Mouse (Mus musculus): Measurements from ENCODE around the gene Rnft1. TPM values are rescaled to one million over a fixed set of nuclear protein-coding genes. Genes with fewer than 3 reads are reported as not detected.

Rnft1 gene
- polyA plus RNA-seq, 1 experiment from 2014 or later, result 43.2 TPM

- peak overlapping the region; percentile 66 for H3K4me3 ChIP-seq (ENCODE audit: low read depth, low read length)
- no peak for TF ChIP-seq CTCF (IDR thresholded peaks at IDR 0.05; ENCODE audit: low read depth)
- no peaks in the 10 kb centered on the region; the same call in 1 of the 2 replicates for H3K4me1 ChIP-seq (ENCODE audit: insufficient read depth)
- H3K4me2 ChIP-seq, result peak overlapping the region; percentile 81
- WGBS, result under 1% methylated on average over 25 of the region's 25 CpGs
- peak overlapping the region; percentile 86 for H3K27ac ChIP-seq (ENCODE audit: low read depth)
- H3K9ac ChIP-seq, result peak overlapping the region; percentile 85
- H3K36me3 ChIP-seq (ENCODE audit: insufficient read depth), result peaks cover 10% of the 10 kb centered on the region
- peak; percentile 72 for DNase-seq
- H3K27me3 ChIP-seq (ENCODE audit: insufficient read depth, low read length), result no peaks in the 10 kb centered on the region
- H3K9me3 ChIP-seq (ENCODE audit: low read depth, low read length), result no peaks in the 10 kb centered on the region
- peak; percentile 35 for ATAC-seq (ENCODE audit: insufficient read depth)
Observed at GRCm38 (mm10) chr11:86484910-86485510, 553 bp downstream of the Rnft1 start.

- no peak for TF ChIP-seq CTCF (IDR thresholded peaks at IDR 0.05; ENCODE audit: low read depth)
- Histone ChIP-seq H3K27me3 (ENCODE audit: insufficient read depth, low read length) (no peaks in the 10 kb centered on the region), H3K4me1 (ENCODE audit: insufficient read depth) (no peaks in the 10 kb centered on the region), H3K9me3 (ENCODE audit: low read depth, low read length) (no peaks in the 10 kb centered on the region), H3K4me3 (ENCODE audit: low read depth, low read length) (no peak overlapping the region), H3K36me3 (ENCODE audit: insufficient read depth) (peaks cover 38% of the 10 kb centered on the region), H3K9ac (no peak overlapping the region), H3K27ac (ENCODE audit: low read depth) (no peak overlapping the region), H3K4me2 (no peak overlapping the region)
- DNase-seq (no peak), ATAC-seq (ENCODE audit: insufficient read depth) (no peak)
- 100% methylated on average over 1 of the region's 1 CpGs for WGBS
Observed at GRCm38 (mm10) chr11:86490782-86491181, 6.3 kb downstream of the Rnft1 start.

GRCm38 (mm10) chr11:86497356-86497755 lies 12.9 kb downstream of the Rnft1 start:
- Histone ChIP-seq H3K4me1 (ENCODE audit: insufficient read depth) (no peaks in the 10 kb centered on the region), H3K9me3 (ENCODE audit: low read depth, low read length) (no peaks in the 10 kb centered on the region), H3K36me3 (ENCODE audit: insufficient read depth) (peaks cover 51% of the 10 kb centered on the region), H3K4me3 (ENCODE audit: low read depth, low read length) (no peak overlapping the region), H3K4me2 (no peak overlapping the region), H3K27ac (ENCODE audit: low read depth) (no peak overlapping the region), H3K9ac (no peak overlapping the region), H3K27me3 (ENCODE audit: insufficient read depth, low read length) (no peaks in the 10 kb centered on the region)
- 90% methylated on average over 1 of the region's 1 CpGs for WGBS
- DNase-seq (no peak), ATAC-seq (ENCODE audit: insufficient read depth) (no peak)
- no peak for TF ChIP-seq CTCF (IDR thresholded peaks at IDR 0.05; ENCODE audit: low read depth)

DNA sequence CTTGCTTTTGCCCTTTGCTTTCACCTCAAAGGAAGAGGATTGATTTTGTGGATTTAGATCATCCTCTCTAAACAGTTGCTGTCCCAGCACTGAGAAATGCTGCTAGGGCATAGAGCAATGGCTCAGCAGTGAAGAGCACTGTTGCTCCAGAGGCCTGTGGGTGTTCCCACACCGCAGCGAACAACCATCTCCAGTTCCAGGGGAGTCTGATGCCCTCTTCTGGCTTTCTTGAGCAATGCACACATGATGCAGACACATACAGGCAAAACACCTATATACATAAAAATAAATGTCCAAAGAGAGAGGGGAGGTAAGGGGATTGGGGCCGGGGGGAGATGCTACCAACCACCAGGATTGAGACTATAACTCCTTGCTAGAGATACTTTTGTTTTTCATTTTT lies 13.5 kb downstream of the Rnft1 start:
- WGBS, result 69% methylated on average over 3 of the region's 3 CpGs
- no peak for ATAC-seq (ENCODE audit: insufficient read depth)
- Histone ChIP-seq H3K27me3 (ENCODE audit: insufficient read depth, low read length) (no peaks in the 10 kb centered on the region), H3K9ac (no peak overlapping the region), H3K4me1 (ENCODE audit: insufficient read depth) (no peaks in the 10 kb centered on the region), H3K9me3 (ENCODE audit: low read depth, low read length) (no peaks in the 10 kb centered on the region), H3K4me3 (ENCODE audit: low read depth, low read length) (no peak overlapping the region), H3K4me2 (no peak overlapping the region), H3K27ac (ENCODE audit: low read depth) (no peak overlapping the region), H3K36me3 (ENCODE audit: insufficient read depth) (peaks cover 52% of the 10 kb centered on the region)
- TF ChIP-seq CTCF (IDR thresholded peaks at IDR 0.05; ENCODE audit: low read depth), result peak; percentile 24
- peak; percentile 21 for DNase-seq

DNA sequence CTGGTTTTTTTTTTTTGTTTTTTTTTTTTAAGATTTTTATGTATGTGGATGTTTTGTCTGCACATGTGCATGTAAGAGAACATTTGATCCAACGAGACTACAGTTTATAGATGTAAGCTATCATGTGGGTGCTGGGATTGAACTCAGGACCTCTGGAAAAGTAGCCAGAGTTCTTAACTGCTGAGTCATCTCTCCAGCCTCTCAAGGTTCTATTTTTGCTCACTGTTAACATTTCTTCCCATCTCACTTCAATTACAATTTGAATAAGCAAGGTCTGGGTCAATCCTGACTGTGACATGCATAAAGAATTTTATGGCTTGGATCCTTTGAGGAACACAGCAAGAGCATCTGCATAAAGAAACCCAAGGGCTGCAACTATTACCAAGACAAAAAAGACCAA lies 16.3 kb downstream of the Rnft1 start:
- WGBS, result 79% methylated on average over 1 of the region's 1 CpGs
- Histone ChIP-seq H3K4me1 (ENCODE audit: insufficient read depth) (no peaks in the 10 kb centered on the region), H3K9me3 (ENCODE audit: low read depth, low read length) (no peaks in the 10 kb centered on the region), H3K4me3 (ENCODE audit: low read depth, low read length) (no peak overlapping the region), H3K4me2 (no peak overlapping the region), H3K36me3 (ENCODE audit: insufficient read depth) (peaks cover 69% of the 10 kb centered on the region), H3K9ac (no peak overlapping the region), H3K27ac (ENCODE audit: low read depth) (no peak overlapping the region; the same call in 1 of the 2 replicates), H3K27me3 (ENCODE audit: insufficient read depth, low read length) (no peaks in the 10 kb centered on the region)
- ATAC-seq (ENCODE audit: insufficient read depth) (no peak), DNase-seq (no peak)
- TF ChIP-seq CTCF (IDR thresholded peaks at IDR 0.05; ENCODE audit: low read depth), result no peak

DNA sequence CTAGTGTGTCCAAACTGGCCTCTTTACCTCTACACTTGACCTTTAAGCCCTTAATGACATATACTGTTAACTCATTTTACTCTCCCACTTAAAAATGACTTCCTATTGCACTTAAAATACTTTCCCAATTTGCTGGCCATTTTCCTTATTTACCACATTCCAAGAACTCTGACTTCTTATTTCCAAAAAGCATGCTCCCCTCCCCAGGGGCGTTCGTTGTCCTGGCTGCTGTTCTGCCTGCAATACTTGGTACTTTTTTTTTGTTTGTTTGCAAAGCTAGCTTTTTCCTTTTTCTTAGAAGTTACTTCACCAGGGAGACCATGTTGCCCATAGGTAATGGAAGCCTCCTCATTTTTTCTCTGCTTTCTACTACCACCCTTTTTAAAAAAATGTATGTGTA lies 18.7 kb downstream of the Rnft1 start:
- WGBS, result 90% methylated on average over 2 of the region's 2 CpGs
- H3K4me2 ChIP-seq, result no peak overlapping the region
- no peaks in the 10 kb centered on the region for H3K4me1 ChIP-seq (ENCODE audit: insufficient read depth)
- H3K27ac ChIP-seq (ENCODE audit: low read depth), result no peak overlapping the region
- no peak for ATAC-seq (ENCODE audit: insufficient read depth)
- no peak overlapping the region for H3K9ac ChIP-seq
- H3K27me3 ChIP-seq (ENCODE audit: insufficient read depth, low read length), result no peaks in the 10 kb centered on the region
- peaks cover 75% of the 10 kb centered on the region for H3K36me3 ChIP-seq (ENCODE audit: insufficient read depth)
- TF ChIP-seq CTCF (IDR thresholded peaks at IDR 0.05; ENCODE audit: low read depth), result no peak
- H3K9me3 ChIP-seq (ENCODE audit: low read depth, low read length), result no peaks in the 10 kb centered on the region
- H3K4me3 ChIP-seq (ENCODE audit: low read depth, low read length), result no peak overlapping the region
- DNase-seq, result no peak

- Histone ChIP-seq H3K4me3 (ENCODE audit: low read depth, low read length) (no peak overlapping the region), H3K9me3 (ENCODE audit: low read depth, low read length) (no peaks in the 10 kb centered on the region), H3K27ac (ENCODE audit: low read depth) (no peak overlapping the region), H3K36me3 (ENCODE audit: insufficient read depth) (peaks cover 93% of the 10 kb centered on the region), H3K9ac (no peak overlapping the region), H3K4me1 (ENCODE audit: insufficient read depth) (no peaks in the 10 kb centered on the region), H3K4me2 (no peak overlapping the region), H3K27me3 (ENCODE audit: insufficient read depth, low read length) (no peaks in the 10 kb centered on the region)
- 38% methylated on average over 2 of the region's 2 CpGs for WGBS
- TF ChIP-seq CTCF (IDR thresholded peaks at IDR 0.05; ENCODE audit: low read depth), result no peak
- ATAC-seq (ENCODE audit: insufficient read depth), result no peak
- no peak for DNase-seq
Observed at GRCm38 (mm10) chr11:86507334-86507733, 22.9 kb downstream of the Rnft1 start.

Data from lung, embryonic 14.5 days (tissue).